Mouse (Mus musculus): ENCODE measurements around the gene 4921517D22Rik.

DNA sequence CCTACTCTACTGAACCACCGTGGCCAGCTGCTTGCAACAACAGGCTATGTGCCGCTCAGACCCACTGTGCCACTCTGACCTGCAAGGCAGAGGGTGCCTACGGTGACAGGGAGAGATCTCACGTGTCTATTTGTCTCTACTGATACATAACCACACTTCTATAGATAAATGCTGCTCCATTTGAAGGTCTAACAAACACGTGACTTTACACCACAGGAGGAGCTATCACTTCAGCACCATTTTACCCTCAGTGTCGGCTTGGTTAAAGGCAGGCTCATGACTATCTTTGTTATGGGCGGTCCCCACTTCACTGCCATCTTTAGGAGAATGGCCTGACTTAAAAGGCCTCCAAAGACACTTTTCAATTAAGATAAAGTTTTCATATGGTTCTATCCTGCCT, 11.3 kb downstream of the 4921517D22Rik start:
- no peak for TF ChIP-seq CTCF (IDR thresholded peaks at IDR 0.05; ENCODE audit: low read depth, low read length)
- no peak for TF ChIP-seq POLR2A (IDR thresholded peaks at IDR 0.05; ENCODE audit: extremely low read depth, insufficient read depth, low read length)

All from liver, adult 2 months (tissue).